Comparison of ENCODE assay signal across 8 mouse cellular contexts in the genomic region with DNA sequence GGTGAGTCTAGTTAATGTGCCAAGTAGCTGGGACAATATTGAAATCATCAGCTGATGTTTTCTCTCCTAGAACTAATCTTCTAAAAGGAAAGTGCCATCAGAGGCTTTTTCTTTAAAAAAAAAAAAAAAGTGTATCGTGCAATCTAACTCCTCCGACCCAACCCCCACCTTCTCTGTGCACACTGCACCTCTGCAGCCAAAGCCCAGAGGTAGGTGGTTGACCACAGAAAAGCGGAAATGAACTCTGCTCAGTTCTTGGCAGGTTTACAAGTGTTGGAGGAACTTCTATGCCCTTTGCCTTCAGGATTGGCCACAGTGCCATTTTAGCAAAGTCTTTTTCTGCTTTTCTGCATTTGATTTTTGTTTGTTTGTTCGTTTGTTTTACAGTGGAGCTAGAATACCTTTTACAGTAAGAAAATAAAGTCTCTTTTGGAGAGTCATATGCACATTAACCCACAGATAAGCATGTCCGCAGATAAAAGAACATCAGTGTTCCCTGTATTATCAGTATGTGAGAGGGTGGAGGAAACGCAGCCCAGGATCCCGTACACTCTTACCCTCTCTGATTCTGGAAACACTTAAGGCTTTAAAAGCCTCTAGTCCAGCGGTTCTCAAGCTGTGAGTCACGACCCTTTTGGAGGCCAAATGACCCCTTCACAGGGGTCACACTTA. TPM values are rescaled to one million over a fixed set of nuclear protein-coding genes. Genes with fewer than 3 reads are reported as not detected.
DNase-seq lines count a peak whose midpoint lies in the region; ATAC-seq and TF ChIP-seq lines count a peak whose summit lies in the region.

A gene (minus strand): TSS at position 88 of the 672 bp plus-strand sequence.

- 50% methylated on average over 9 of the region's 9 CpGs for WGBS in stomach, embryonic 16.5 days
- 79% methylated on average over 9 of the region's 9 CpGs for WGBS in hindbrain, postnatal 0 days

- H3K27me3 ChIP-seq in stomach, embryonic 16.5 days (ENCODE audit: control insufficient read depth, insufficient read depth, low read length): no peaks in the 10 kb centered on the region
- H3K27me3 ChIP-seq in hindbrain, postnatal 0 days (ENCODE audit: insufficient read depth, low read length): no peaks in the 10 kb centered on the region

- peak; percentile 86 for ATAC-seq in inflammation-experienced regulatory T-cells, adult 6 months
- ATAC-seq in stomach, embryonic 16.5 days (ENCODE audit: insufficient read depth, low FRiP score): no peak
- ATAC-seq in hindbrain, postnatal 0 days: no peak

- no peak within 1 kb of the TSS for H3K27ac ChIP-seq in stomach, embryonic 16.5 days (ENCODE audit: low read length)
- H3K27ac ChIP-seq in layer of hippocampus, adult 2 months: no peak within 1 kb of the TSS
- no peak within 1 kb of the TSS for H3K27ac ChIP-seq in left cerebral cortex, adult 2 months
- no peak within 1 kb of the TSS for H3K27ac ChIP-seq in hindbrain, postnatal 0 days

- H3K4me2 ChIP-seq in stomach, embryonic 16.5 days (ENCODE audit: low read depth, low read length): no peak within 1 kb of the TSS
- no peak within 1 kb of the TSS for H3K4me2 ChIP-seq in hindbrain, postnatal 0 days (ENCODE audit: low read depth, low read length)

- H3K36me3 ChIP-seq in stomach, embryonic 16.5 days (ENCODE audit: control insufficient read depth, insufficient read depth, low read length): no peaks in the 10 kb centered on the region
- H3K36me3 ChIP-seq in hindbrain, postnatal 0 days (ENCODE audit: insufficient read depth, low read length): no peaks in the 10 kb centered on the region

- no peaks in the 10 kb centered on the region for H3K4me1 ChIP-seq in stomach, embryonic 16.5 days (ENCODE audit: control insufficient read depth, insufficient read depth, low read length)
- H3K4me1 ChIP-seq in hindbrain, postnatal 0 days (ENCODE audit: insufficient read depth, low read length): no peaks in the 10 kb centered on the region

- H3K9me3 ChIP-seq in stomach, embryonic 16.5 days (replicated peaks; ENCODE audit: control insufficient read depth, low read length): no peaks in the 10 kb centered on the region
- no peaks in the 10 kb centered on the region for H3K9me3 ChIP-seq in hindbrain, postnatal 0 days (ENCODE audit: low read length)

- peak; percentile 13 for DNase-seq in adrenal gland, adult 2 months
- DNase-seq in adrenal gland, adult 18-20 months (ENCODE audit: low spot score in 2 of 2): no peak
- DNase-seq in lung, postnatal 14 days: peak; percentile 43
- DNase-seq in layer of hippocampus, adult 2 months (ENCODE audit: low spot score in 2 of 2): no peak
- no peak for DNase-seq in left cerebral cortex, adult 2 months (ENCODE audit: extremely low spot score in 1 of 2, low spot score in 2 of 2)
- DNase-seq in hindbrain, postnatal 0 days (ENCODE audit: low spot score): no peak

- no peak for TF ChIP-seq CTCF in layer of hippocampus, adult 2 months (conservative IDR thresholded peaks at IDR 0.05)
- no peak for TF ChIP-seq CTCF in left cerebral cortex, adult 2 months (IDR thresholded peaks at IDR 0.05)
- TF ChIP-seq CTCF in hindbrain, postnatal 0 days (IDR thresholded peaks at IDR 0.05; ENCODE audit: low read depth): no peak

- H3K4me3 ChIP-seq in stomach, embryonic 16.5 days (replicated peaks; ENCODE audit: low read length): no peak within 1 kb of the TSS
- no peak within 1 kb of the TSS for H3K4me3 ChIP-seq in layer of hippocampus, adult 2 months
- H3K4me3 ChIP-seq in left cerebral cortex, adult 2 months: no peak within 1 kb of the TSS
- H3K4me3 ChIP-seq in hindbrain, postnatal 0 days (ENCODE audit: low read length): no peak within 1 kb of the TSS

- intact Hi-C loops in left cerebral cortex, adult 2 months (cut with DNase I): no loop called here

- H3K9ac ChIP-seq in stomach, embryonic 16.5 days (ENCODE audit: low read length): no peak within 1 kb of the TSS
- H3K9ac ChIP-seq in hindbrain, postnatal 0 days (replicated peaks; ENCODE audit: low read length): no peak within 1 kb of the TSS

RNA-seq across cellular contexts. Expression of the gene that starts here (rescaled TPM):
- 1 to 10 TPM; 2.9 to 4.6 TPM for total RNA-seq in adrenal gland, adult 2 months (2021)
- polyA plus RNA-seq in adrenal gland, adult 2 months (2012; rRNA removed): 0.32 and 0.67 TPM in 2 replicates
- total RNA-seq in adrenal gland, adult 18-20 months (2021): 1 to 10 TPM; 2.2 to 6.1 TPM
- 100 to 1,000 TPM in 2 of 3 experiments, 10 to 100 TPM in 1; 91.2 to 252 (median 106) TPM for polyA plus RNA-seq in inflammation-experienced regulatory T-cells, adult 6 months (2017; shearing (Covaris generic))
- 14.7 and 14.9 TPM in 2 replicates for polyA plus RNA-seq in stomach, embryonic 16.5 days (2015; fragmentation: Nextera tagmentation; extraction: Ambion mirVana)
- 1 to 10 TPM; 1.9 to 2.8 TPM for total RNA-seq in layer of hippocampus, adult 2 months (2021)
- 1 to 10 TPM in 1 of 2 experiments, under 1 TPM in 1; 0.97 to 2.2 TPM for total RNA-seq in left cerebral cortex, adult 2 months (2021)
- 0.36 TPM in 1 of 2 replicates, not detected in the other for total RNA-seq in hindbrain, postnatal 0 days (2014; rRNA removed)
- polyA plus RNA-seq in hindbrain, postnatal 0 days (2015; fragmentation: Nextera tagmentation; extraction: Ambion mirVana): 0.75 and 1.00 TPM in 2 replicates

Comparison
In these comparisons a context has a peak if more than half of its experiments do, and no peak if none do; other contexts are left out.
1. DNase-seq: peak in adrenal gland, adult 2 months (single experiment) and lung, postnatal 14 days (single experiment); none in adrenal gland, adult 18-20 months (0 of 2), layer of hippocampus, adult 2 months (0 of 2), left cerebral cortex, adult 2 months (0 of 2) and hindbrain, postnatal 0 days (single experiment).